Mouse (Mus musculus): ENCODE measurements around the gene Nav2.

The Nav2 gene

DNA sequence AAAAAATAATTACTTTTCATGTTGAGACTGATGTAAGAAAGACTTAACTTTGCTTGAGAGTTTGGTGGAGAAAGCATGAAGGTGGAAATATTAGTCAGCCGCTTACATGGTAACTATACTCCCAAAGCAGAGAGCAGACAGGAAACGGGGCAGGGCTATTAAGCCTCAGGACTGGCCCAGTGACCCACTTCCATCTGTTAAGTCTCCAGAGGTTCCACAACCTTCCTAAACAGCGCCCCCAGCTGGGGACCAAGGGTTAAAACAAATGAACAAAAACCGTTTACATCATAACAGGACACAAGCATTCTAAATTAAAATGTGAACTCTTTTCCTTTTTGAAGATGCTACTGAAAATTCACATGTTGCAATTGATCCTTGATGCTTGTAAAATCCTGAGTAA lies 29.7 kb downstream of the Nav2 start:
- peak; percentile 45 to 46 for DNase-seq

GRCm38 (mm10) chr7:48948381-48949108 lies 40.0 kb downstream of the Nav2 start:
- no peak for DNase-seq

- no peak for DNase-seq
Observed at GRCm38 (mm10) chr7:48954501-48954900, 46.0 kb downstream of the Nav2 start.

- DNase-seq = no peak
Observed at GRCm38 (mm10) chr7:48958528-48959315, 50.2 kb downstream of the Nav2 start.

- no peak for DNase-seq
Observed at GRCm38 (mm10) chr7:48959316-48959661, 50.8 kb downstream of the Nav2 start.

GRCm38 (mm10) chr7:48960152-48960551 lies 51.6 kb downstream of the Nav2 start:
- DNase-seq = no peak

- DNase-seq = no peak
Observed at GRCm38 (mm10) chr7:48961501-48961900, 53.0 kb downstream of the Nav2 start.

GRCm38 (mm10) chr7:48961935-48962334 lies 53.4 kb downstream of the Nav2 start:
- DNase-seq = no peak

- no peak for DNase-seq
Observed at GRCm38 (mm10) chr7:48963112-48963511, 54.6 kb downstream of the Nav2 start.

DNA sequence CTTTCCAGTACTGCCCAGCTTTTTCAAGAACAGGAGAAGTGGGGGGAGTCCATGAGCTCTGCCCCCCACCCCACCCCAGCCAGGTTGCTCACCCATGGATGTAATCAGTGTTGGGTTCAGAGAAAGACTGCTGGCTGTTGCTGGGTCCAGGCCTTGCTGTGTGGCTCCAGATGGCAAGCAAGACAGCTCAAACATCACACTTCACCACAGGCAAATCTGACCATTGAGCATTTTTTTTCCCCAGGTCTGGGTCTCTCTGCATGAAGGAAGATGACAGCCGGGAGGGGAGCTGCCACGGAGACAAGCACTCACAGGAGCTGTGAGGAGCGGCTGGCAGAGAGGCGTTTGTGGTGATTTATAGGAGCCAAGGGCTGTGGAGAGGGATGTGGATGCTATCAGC lies 55.0 kb downstream of the Nav2 start:
- DNase-seq = no peak

- DNase-seq = no peak
Observed at GRCm38 (mm10) chr7:48965796-48966512, 57.4 kb downstream of the Nav2 start.

DNA sequence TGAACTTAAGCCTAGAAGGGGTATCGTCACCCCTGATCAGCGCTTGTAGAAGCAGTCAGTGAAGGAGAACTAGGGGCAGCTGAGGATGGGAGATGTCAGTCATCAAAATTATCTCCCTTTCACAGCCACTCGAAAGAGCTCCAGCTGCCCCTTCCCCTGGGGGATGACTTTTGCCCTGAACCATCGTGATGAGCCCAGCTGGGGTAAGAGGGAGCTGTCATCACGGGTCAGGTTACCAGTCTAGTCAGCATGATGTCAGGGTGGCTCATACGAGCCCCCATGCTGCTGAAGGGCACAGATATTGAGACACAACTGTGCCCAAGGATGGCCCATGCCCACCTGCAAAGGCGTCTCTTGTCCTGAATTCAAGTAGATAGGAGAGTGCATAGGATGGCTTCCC lies 72.5 kb downstream of the Nav2 start:
- no peak for DNase-seq

DNA sequence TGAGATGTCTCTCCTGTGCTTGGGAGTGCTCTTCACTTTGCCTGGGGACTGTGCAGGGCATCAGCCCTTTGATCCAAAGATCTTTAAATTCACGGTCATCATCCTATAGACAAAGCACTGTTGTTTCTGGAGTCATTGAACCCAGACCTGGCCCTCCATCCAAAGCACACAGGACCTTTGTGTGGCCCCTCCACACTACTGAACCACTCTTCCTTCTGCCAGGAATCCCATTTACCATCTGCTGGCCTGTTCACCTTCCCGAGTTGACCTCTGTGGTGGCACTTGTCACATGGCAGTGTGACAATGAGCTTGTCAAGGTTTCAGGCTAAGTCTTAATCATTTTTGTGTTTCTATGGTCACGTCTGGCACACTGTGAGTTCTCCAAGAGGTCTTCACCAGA lies 73.3 kb downstream of the Nav2 start:
- DNase-seq = no peak

- no peak for DNase-seq
Observed at GRCm38 (mm10) chr7:48982573-48982972, 74.1 kb downstream of the Nav2 start.

DNA sequence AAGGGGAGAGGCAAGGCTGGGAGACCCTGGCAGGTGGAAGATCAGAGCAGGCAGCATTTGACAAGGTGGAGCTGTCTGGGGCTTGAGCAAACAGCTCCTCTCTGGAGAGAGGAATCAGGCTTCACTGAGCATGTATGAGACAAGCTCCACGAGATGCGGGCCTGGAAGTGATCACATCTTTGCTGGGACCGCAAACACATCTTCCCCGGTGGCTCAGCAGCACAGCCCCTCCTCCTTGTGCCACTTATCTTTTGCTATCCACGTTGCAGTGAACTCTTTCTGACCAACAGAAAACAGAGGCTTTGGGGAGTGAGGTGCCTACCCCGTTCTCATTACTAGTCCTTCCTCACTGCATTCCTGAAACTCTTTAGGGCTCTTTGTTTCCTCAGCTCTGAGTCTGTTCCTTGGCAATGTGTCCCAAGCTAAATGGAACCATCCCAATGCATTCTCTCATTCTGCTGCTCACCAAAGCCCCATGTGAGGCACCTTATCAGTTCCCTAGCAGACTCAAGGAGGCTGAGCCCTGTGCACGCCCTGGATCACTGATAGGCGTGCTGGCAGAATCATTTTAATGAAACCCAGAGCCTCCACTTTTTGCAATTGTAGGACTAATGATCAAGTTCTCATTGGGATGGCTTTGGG lies 83.5 kb downstream of the Nav2 start:
- DNase-seq = no peak

DNA sequence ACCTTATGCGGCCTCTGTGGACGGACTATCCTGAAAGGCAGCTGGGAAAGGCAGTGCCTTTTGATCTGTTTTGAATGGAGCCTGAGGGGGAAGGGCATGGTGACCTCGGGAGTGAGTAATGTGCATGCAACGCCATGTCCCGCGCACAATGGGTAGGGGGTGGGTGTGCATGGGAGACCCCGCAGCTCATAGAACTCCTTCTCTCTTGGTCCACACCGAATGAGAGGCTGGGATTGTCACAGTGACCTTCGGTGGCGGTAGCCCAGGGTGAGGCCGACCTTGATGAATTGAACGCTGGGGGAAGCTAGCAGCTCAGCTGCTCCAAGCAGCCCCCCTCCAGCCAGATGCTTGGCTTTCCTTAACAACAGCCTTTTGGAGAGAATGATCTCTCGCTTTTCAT lies 86.7 kb downstream of the Nav2 start:
- DNase-seq = no peak

GRCm38 (mm10) chr7:48995701-48996100 lies 87.2 kb downstream of the Nav2 start:
- DNase-seq = no peak

DNA sequence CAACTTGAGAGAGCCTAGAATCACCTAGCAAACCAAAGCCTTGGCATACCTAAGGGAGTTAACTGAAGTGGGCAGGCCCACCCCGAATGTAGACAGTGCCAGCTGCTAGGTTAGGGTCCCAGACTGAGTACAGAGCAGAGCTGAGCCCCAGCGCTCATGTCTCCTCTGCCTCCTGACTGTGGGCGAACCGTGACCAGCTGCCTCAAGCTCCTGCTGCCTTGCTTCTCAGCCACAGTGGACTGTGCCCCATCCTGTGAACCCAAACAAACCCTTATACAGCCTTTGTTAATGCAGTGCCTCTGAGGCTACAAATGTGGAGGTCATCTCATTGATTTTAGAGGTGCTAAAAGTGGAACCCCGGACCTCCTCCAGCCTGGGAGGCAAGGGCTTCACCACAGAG lies 88.3 kb downstream of the Nav2 start:
- no peak for DNase-seq

GRCm38 (mm10) chr7:48998097-48998496 lies 89.6 kb downstream of the Nav2 start:
- DNase-seq = no peak

DNA sequence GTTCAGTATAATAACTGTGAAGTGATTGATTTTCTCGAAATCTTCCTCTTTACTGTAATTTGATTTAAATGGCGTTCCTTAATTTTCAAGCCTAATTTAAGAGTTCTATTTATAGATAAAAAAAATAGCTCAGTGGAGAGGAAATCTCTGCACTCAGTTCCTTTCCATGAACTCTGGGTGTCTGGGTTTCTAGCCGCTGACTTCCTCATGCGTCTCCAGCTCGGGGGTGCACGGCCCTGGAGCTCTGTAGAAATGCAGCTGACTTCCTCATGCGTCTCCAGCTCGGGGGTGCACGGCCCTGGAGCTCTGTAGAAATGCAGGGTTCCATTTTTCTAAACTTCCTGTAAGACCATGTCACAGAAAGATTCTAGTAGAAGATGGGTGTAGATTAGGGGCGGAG lies 90.1 kb downstream of the Nav2 start:
- no peak for DNase-seq

GRCm38 (mm10) chr7:49000816-49001215 lies 92.3 kb downstream of the Nav2 start:
- no peak for DNase-seq

DNA sequence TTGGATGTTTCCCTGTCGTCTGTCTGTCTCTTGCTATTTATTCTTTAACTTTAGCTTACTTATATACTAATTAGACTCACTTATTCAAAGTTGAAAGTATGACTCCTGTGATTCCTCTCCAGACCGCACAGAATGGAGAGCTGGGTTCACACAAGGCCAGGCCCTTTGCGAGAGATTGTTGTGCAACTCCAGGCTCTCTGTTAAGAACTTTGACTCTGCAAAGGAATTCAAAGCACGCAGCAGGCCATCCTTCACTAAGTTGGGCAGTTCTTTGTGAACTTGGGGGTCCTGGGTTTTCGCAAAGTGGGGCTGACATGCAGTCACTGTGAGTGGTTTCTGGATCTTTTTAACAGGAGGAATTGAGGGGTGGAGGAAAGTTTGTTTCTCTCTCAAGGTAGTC lies 95.9 kb downstream of the Nav2 start:
- DNase-seq = no peak

DNA sequence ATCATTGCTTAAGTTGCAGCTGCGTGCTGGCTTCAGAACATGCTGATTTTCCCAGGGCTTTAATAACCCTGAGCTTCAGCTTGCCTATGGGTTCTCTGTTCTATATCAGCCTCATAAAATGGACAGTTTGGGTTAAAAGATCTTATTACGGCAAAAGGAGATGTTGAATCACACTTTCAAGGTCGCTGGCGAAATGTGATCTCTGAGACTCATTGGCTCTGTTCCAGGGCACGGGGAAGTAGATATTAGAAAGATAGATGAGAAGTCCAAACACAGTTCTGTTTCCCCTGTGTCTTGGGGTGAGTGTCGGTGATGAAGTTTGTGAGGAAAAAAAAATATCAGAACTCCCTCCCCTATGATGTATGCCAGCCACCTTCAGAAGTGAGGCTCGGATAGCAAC lies 98.4 kb downstream of the Nav2 start:
- no peak for DNase-seq
